ENCODE assay signal across 26 mouse cellular contexts in genomic region chr4:92702755-92703154, GRCm38 (mm10).
"Had no signal": no experiment of that assay in that cellular context is flagged by ENCODE, and none has a peak within 500 bp of the region (broad histone marks: within the 10 kb centered on the region; RNA-seq: fewer than 3 reads in every experiment).

No protein-coding gene starts in this region.

- H3K4me2 ChIP-seq: heart, embryonic 11.5 days; heart, embryonic 13.5 days; heart, embryonic 15.5 days; hindbrain, embryonic 13.5 days; hindbrain, embryonic 15.5 days; kidney, embryonic 15.5 days; limb, embryonic 13.5 days; limb, embryonic 15.5 days; liver, embryonic 12.5 days had no signal

- H3K36me3 ChIP-seq: heart, embryonic 13.5 days; heart, embryonic 15.5 days; hindbrain, embryonic 13.5 days; hindbrain, embryonic 15.5 days; kidney, embryonic 15.5 days; limb, embryonic 13.5 days; limb, embryonic 15.5 days; liver, embryonic 12.5 days had no signal

- H3K9ac ChIP-seq: heart, embryonic 13.5 days; heart, embryonic 15.5 days; hindbrain, embryonic 13.5 days; hindbrain, embryonic 15.5 days; kidney, embryonic 15.5 days; limb, embryonic 13.5 days; limb, embryonic 15.5 days; liver, embryonic 12.5 days; liver, embryonic 14.5 days had no signal

- H3K4me3 ChIP-seq: heart, adult 2 months; heart, embryonic 13.5 days; heart, embryonic 15.5 days; hindbrain, embryonic 13.5 days; hindbrain, embryonic 15.5 days; kidney, embryonic 15.5 days; limb, embryonic 13.5 days; limb, embryonic 15.5 days; liver, embryonic 12.5 days had no signal

- H3K9me3 ChIP-seq: heart, embryonic 13.5 days; heart, embryonic 15.5 days; hindbrain, embryonic 13.5 days; hindbrain, embryonic 15.5 days; kidney, embryonic 15.5 days; limb, embryonic 13.5 days; limb, embryonic 15.5 days; liver, embryonic 12.5 days had no signal

- H3K4me1 ChIP-seq: heart, embryonic 13.5 days; heart, embryonic 15.5 days; hindbrain, embryonic 13.5 days; hindbrain, embryonic 15.5 days; kidney, embryonic 15.5 days; limb, embryonic 13.5 days; limb, embryonic 15.5 days; liver, embryonic 12.5 days had no signal

- H3K27ac ChIP-seq: heart, adult 2 months; heart, embryonic 13.5 days; heart, embryonic 15.5 days; hindbrain, embryonic 13.5 days; hindbrain, embryonic 15.5 days; hindbrain, postnatal 0 days; kidney, embryonic 15.5 days; limb, embryonic 13.5 days; limb, embryonic 15.5 days; liver, embryonic 12.5 days; liver, embryonic 14.5 days had no signal

- ATAC-seq: hindbrain, postnatal 0 days; intestine, embryonic 16.5 days; liver, embryonic 12.5 days had no signal

- H3K27me3 ChIP-seq: heart, embryonic 13.5 days; heart, embryonic 15.5 days; hindbrain, embryonic 13.5 days; hindbrain, embryonic 15.5 days; kidney, embryonic 15.5 days; limb, embryonic 13.5 days; limb, embryonic 15.5 days; liver, embryonic 12.5 days had no signal

- DNase-seq: gastrocnemius, postnatal 14 days; gastrocnemius, postnatal 36 days; heart, adult 11 months; heart, adult 2 months; heart, postnatal 14 days; heart, postnatal 36 days; kidney, adult 11 months; kidney, adult 2 months; kidney, adult 9 months; kidney, postnatal 10 days; kidney, postnatal 36 days; layer of hippocampus, adult 9-11 months; layer of hippocampus, postnatal 36 days; left cerebral cortex, postnatal 4 days had no signal
